Mouse (Mus musculus): ENCODE data around the gene Pianp.

Gene Pianp

DNA sequence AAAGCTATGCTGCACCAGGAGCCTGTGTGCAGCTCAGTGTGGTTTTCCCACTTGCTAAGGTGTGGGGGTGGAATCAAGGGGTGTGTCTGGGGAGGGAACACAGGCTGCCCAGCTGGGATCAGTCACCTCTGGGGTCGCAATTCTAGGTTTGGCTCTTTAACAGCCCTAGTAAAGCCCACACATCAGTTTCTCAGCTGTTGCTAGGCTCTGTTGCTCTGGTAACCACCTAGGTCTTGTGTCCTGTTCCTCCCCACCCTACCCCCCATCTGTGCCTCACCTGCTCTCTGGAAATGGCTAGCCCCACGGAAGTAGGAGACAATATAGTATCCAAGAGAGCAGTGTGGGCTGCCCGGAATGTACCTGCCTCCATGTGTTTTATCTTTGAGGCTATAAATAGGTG lies 7.2 kb downstream of the Pianp start:
- in situ Hi-C loops (cut with MboI; ENCODE audit: unreplicated experiment in 2 of 2): no loop called here

DNA sequence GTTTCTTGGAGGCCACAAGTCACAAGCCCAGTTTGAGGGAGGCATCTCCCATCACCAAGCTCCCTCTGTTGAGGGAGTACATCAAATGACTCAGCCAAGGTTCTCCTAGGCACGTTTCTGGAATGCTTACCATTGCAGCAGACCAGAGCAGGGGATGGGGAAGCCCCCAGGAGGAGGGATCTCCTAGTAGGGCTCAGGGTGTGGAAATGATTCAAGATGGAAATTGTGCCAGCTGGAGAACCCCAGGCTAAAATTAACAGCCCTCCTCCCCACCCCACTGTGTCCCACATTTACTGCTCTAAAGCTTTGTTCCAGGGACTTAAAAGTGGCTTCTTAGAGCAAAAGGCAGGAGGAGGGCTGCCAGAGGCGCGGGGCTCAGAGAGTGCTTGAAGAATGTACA lies 8.6 kb downstream of the Pianp start:
- in situ Hi-C loops (cut with MboI; ENCODE audit: unreplicated experiment in 2 of 2): loop anchor here in 1 of 2 experiments (5.0 kb wide), 1 partner anchor 37 kb away; no protein-coding TSS in a partner anchor

DNA sequence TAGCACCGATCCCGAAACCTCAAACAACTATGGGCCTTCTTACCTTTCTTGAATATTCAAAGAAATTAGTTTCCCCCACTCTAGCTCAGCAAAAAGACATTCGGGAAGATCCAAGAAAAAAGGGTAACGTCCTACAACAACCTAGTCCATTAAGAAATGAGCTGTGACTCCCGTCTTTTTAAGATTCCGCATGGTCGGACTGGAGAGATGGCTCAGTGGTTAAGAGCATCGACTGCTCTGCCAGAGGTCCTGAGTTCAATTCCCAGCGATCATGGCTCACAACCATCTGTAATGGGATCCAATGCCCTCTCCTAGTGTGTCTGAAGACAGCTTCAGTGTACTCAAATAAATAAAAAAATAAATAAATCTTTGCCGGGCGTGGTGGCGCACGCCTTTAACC lies 11.6 kb downstream of the Pianp start:
- in situ Hi-C loops (cut with MboI; ENCODE audit: unreplicated experiment in 2 of 2): loop anchor here in 1 of 2 experiments (5.0 kb wide), 1 partner anchor 34 kb away; no protein-coding TSS in a partner anchor

DNA sequence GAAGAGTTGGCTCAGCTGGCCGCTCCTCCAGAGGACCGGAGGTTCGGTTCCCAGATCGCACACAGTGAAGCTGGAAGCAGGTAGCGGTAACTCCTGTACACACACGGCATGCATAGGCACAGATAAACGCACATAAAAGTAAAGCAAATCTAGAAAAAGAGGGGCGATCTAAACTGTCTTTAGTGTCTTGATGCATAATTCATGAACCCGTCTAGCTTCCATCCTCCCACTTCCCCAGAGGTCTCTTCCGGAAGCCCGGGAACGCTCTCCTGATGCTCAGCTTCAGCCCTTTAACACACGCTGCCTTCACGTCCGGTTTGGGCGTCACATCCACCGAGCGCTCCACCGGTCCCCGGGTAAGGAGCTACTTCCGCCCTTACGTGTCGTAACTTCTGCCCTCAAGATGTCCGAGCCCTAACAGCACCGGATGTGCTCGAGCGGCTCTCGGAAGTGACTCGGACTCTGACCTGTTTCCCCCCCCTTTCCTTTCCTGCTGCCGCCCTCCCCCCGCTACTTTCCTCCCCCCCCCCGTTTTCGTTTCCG lies 12.2 kb downstream of the Pianp start:
- in situ Hi-C loops (cut with MboI; ENCODE audit: unreplicated experiment in 2 of 2): loop anchor here in 1 of 2 experiments (5.0 kb wide), 1 partner anchor 34 kb away; no protein-coding TSS in a partner anchor

DNA sequence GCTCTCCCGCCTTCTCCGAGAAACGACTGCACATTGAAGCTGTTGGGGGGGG lies 12.5 kb downstream of the Pianp start, which contains the start of gene Zfp384:
Gene Zfp384 (plus strand): TSS at position 17 of the 52 bp plus-strand sequence.
- in situ Hi-C loops (cut with MboI; ENCODE audit: unreplicated experiment in 2 of 2): loop anchor here in 1 of 2 experiments (5.0 kb wide), 1 partner anchor 33 kb away; no protein-coding TSS in a partner anchor

DNA sequence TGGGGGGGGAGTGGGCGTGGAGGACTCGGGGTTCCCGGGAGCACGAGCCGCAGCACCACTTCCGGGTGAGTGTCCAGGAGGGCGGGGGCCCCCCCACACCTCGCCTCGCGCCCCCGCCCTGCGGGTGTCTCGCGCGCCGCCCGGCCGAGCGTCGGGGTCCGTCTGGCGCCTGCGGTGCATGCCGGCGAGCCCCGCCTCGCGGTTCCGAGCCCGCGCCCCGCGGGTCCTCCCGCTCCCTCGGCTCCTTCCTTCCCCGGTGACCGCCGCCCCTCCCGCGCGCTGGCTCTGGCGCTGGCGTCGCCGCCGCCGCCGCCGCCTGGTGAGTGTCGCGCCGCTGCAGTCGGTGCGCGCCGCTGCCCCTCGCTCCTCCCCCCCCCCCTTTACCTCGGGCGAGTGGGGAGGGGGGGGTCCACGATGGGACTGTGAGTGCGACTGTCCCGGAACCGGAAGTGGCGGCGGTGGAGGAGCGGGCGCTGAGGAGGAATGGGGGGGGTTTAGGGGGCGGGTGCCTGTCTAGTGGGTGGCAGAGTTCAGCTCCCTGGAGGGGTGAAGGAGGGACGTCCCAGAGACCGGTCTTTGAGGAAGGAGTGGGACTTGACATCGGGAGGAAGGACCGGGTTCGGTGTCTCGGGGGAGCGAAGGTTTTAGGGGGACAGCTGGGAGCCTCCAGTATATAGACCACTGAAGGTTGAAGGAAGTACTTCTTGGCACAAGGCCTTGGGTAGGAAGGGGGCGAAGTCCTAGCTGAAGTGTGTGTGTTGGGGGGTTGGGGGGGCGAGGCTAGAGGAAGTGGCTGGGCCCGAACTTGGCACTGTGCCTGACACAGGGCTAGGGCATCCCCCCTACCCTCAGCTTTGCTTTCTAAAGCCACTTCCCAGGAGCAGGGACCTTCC lies 12.9 kb downstream of the Pianp start:
- in situ Hi-C loops (cut with MboI; ENCODE audit: unreplicated experiment in 2 of 2): loop anchor here in 1 of 2 experiments (5.0 kb wide), 1 partner anchor 33 kb away; no protein-coding TSS in a partner anchor

DNA sequence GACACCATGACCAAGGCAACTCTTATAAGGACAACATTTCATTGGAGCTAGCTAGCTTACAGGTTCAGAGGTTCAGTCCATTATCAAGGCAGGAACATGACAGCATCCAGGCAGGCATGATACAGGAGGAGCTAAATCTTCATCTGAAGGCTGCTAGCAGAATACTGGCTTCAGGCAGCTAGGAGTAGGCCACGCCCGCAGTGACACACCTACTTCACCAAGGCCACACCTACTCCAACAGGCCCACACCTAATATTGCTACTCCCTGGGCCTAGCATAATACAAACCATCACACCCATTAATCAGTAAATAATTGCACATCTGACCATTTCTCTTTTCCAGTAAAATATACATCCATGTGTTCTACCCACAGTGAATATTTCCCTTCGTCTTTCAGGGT lies 21.2 kb downstream of the Pianp start:
- in situ Hi-C loops (cut with MboI; ENCODE audit: unreplicated experiment in 2 of 2): no loop called here

DNA sequence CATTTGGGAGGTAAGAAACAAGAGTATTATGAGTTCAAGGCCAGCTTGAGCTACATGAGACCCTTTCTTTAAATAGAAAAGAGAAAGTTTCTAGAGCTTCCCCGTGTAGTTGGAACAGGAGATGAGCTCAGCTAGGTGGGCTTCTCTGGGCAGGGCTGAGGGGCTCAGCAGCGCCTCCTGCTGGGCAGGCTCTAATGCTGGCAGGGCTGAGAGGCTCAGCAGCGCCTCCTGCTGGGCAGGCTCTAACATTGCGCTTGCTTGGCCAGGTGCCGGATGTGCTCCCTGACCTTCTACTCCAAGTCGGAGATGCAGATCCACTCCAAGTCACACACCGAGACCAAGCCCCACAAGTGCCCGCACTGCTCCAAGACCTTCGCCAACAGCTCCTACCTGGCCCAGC lies 34.0 kb downstream of the Pianp start:
- in situ Hi-C loops (cut with MboI; ENCODE audit: unreplicated experiment in 2 of 2): loop anchor here (10.0 to 25.0 kb wide), 3 partner anchors 118 to 316 kb away; partner anchors contain the start of genes Emg1 (in 1 of the 2), Lag3 (in 1 of the 2), Phb2 (in 1 of the 2) and Ptms (in 1 of the 2)

DNA sequence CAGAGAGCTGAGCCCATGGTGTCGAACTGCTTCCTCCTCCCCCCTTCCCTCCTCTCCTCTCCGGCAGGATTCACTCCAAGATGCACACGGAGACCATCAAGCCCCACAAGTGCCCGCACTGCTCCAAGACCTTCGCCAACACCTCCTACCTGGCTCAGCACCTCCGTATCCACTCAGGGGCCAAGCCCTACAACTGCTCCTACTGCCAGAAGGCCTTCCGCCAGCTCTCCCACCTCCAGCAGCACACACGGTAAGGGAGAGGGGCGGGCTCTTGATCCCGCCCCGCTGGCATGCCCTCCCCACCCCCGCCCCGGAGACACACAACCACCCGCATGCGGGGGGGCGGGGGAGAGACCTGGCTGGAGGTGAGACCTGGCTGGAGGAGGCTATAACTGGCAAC lies 35.1 kb downstream of the Pianp start:
- in situ Hi-C loops (cut with MboI; ENCODE audit: unreplicated experiment in 2 of 2): loop anchor here (10.0 to 25.0 kb wide), 3 partner anchors 119 to 317 kb away; partner anchors contain the start of genes Emg1 (in 1 of the 2), Lag3 (in 1 of the 2), Phb2 (in 1 of the 2) and Ptms (in 1 of the 2)

DNA sequence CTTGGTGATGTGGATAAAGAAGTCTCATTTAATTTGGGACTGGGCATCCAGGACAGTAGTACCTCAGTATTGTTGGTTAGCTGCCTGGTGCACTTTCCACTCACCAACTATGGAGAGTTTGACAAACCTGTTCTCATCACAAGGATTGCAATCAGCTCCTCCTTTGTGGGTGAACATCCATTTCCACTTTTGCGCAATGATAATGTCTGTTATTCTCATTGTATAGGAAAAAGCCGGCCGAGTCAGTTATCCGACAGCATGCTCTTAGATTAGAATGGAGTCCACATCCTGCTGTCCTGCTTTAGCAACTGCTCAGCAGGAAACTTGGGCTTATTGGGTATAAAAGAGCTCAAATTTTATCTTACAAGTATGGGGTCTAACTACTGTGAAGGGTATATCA lies 42.2 kb downstream of the Pianp start:
- in situ Hi-C loops (cut with MboI; ENCODE audit: unreplicated experiment in 2 of 2): loop anchor here (10.0 to 25.0 kb wide), 3 partner anchors 126 to 324 kb away; partner anchors contain the start of genes Emg1 (in 1 of the 2), Lag3 (in 1 of the 2), Phb2 (in 1 of the 2) and Ptms (in 1 of the 2)

DNA sequence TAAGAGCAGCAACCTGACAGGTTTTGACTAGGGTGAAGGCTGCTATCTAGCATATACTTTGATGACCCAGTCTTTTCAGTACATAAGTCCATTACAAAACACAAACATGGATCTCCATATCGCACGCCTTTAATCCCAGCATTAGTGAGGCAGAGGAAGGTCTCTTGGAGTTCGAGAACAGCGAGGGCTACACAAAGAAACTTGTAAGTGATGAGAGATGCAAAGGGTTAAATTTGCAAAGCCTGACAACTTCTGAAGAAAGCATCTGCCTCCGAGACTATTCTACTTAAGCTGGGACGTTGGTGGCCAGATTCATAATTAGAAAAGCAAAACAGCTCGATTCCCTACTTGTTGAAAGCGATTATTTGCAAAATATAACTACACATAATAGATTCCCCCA lies 42.6 kb downstream of the Pianp start:
- in situ Hi-C loops (cut with MboI; ENCODE audit: unreplicated experiment in 2 of 2): loop anchor here (10.0 to 25.0 kb wide), 3 partner anchors 127 to 324 kb away; partner anchors contain the start of genes Emg1 (in 1 of the 2), Lag3 (in 1 of the 2), Phb2 (in 1 of the 2) and Ptms (in 1 of the 2)

DNA sequence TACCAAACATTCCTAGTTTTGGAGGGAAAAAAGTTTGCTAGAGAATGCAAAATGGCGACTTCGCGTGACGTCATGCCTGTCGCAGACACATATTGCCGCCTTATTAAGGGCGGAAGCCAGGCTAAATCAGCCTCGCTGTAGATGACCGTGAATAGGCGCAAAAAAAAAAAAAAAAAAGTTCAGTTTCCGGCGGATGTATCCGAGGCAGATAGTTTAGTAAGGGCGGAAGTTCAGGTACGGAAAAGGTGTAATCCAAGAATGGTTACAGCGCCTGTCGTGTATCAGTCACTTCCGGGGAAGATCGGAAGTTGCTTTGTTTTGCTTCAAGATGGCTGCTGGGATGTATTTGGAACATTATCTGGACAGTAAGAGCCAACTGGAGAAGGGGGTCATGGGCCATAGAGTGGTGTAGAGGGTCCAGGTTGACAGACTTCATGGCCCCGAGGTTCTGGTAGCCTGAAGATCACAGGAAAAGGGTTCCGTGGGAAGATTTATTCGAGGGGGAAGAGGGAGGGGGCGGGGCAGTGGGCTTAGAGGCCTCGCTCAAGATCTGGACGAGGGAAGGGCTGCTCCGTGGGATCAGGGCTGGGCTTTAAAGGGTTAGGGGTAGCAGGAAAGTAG lies 43.1 kb downstream of the Pianp start, which contains the start of gene Ing4:
Gene Ing4 (plus strand): TSS at position 228 of the 621 bp plus-strand sequence.
- in situ Hi-C loops (cut with MboI; ENCODE audit: unreplicated experiment in 2 of 2): loop anchor here (5.0 to 25.0 kb wide), 8 partner anchors 32 to 565 kb away; partner anchors contain the start of genes Emg1 (in 2 of the 2), Phb2 (in 2 of the 2), Lag3 (in 1 of the 2) and Ptms (in 1 of the 2)

DNA sequence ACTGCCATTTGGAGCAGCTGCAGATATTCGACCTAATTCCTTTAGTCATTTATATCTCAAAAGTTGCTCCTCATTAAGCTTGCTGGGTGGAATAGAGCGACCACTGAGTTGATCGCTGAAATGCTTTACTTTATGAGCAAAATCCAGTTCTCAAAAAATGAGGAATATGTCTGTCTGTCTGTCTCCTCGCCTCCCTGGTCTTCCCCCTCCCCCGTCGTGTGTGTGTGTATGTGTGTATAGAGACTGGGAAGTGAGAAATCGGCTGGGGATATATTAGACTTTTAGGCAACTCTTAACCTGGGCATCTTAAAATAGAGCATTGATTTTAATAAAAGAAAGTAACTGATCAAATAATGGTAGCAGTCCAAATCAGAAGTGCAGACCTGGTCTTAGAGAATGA lies 43.7 kb downstream of the Pianp start:
- in situ Hi-C loops (cut with MboI; ENCODE audit: unreplicated experiment in 2 of 2): loop anchor here (5.0 to 25.0 kb wide), 6 partner anchors 33 to 565 kb away; partner anchors contain the start of genes Emg1 (in 1 of the 2), Lag3 (in 1 of the 2), Phb2 (in 1 of the 2) and Ptms (in 1 of the 2)

DNA sequence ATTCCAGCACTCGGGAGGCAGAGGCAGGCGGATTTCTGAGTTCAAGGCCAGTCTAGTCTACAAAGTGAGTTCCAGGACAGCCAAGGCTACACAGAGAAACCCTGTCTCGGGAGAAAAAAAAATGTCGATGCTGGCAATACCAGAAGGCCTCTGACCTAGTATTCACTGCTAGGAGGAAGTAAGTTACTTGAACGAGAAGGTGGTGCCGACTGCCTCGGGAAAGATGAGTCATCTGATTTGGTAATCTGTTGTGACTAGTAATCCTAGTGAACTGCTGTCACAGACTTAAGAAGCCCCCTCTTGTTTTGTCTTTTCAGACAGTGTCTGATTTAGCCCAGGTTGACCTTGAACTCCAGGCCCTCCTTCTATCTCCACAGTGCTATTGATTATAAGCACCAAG lies 44.6 kb downstream of the Pianp start:
- in situ Hi-C loops (cut with MboI; ENCODE audit: unreplicated experiment in 2 of 2): loop anchor here (5.0 to 25.0 kb wide), 6 partner anchors 34 to 564 kb away; partner anchors contain the start of genes Emg1 (in 1 of the 2), Lag3 (in 1 of the 2), Phb2 (in 1 of the 2) and Ptms (in 1 of the 2)

DNA sequence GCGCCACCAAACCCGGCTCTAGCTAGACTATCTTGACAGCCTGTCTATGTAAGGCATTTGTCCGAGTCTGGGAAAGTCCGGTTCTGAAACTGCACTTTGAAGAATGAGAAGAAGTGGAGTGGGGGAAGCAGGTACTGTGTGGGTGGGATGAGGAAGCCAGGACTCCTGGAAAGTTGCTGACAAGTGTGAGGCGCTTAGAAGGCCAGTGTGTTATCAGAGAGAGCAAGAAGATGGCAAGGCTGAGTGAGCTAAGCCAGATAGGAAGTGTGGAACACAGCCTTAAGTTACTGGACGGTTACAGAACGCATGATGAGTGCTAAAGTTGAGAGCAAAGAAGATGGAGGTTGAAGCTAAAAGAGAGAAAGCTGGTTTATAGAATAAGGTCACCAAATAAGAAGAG lies 45.6 kb downstream of the Pianp start:
- in situ Hi-C loops (cut with MboI; ENCODE audit: unreplicated experiment in 2 of 2): loop anchor here (5.0 to 25.0 kb wide), 6 partner anchors 35 to 563 kb away; partner anchors contain the start of genes Emg1 (in 1 of the 2), Lag3 (in 1 of the 2), Phb2 (in 1 of the 2) and Ptms (in 1 of the 2)

DNA sequence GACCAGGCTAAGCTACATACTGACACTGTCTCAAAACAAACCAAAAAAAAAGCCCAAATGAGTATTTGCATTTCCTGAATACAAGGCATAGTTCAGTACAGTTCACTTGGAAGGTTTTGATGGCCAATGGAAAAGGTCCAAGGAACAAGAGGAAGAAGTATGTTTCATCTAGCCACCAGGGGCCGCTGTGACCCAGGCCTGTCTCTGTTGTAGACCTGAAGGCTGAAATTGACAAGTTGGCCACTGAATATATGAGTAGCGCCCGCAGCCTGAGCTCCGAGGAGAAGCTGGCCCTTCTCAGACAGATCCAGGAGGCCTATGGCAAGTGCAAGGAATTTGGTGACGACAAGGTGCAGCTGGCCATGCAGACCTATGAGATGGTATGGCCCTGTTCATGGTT lies 50.2 kb downstream of the Pianp start:
- in situ Hi-C loops (cut with MboI; ENCODE audit: unreplicated experiment in 2 of 2): loop anchor here (5.0 to 25.0 kb wide), 4 partner anchors 36 to 558 kb away; partner anchors contain the start of genes Lag3 (in 1 of the 2) and Ptms (in 1 of the 2)

DNA sequence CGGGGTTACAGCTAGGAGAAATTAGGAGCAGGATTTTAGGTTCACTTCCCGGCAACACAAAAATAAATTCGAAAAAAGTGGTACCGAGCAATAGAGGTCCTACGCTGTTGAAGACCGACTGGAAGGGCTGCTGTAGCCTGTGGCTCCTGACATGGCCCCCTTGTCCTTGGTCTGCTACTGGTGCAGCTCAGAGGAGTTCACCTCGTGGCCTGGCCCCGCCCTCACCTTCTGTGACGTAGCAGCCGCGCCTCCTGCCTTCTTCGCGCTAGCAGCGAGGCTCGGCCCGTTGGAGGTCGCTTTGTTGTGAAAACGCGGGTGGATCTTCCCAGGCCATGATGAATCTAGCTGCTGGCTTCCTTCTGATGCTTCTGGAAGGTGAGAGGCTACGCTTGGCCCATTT lies 53.2 kb downstream of the Pianp start, which contains the start of gene Acrbp:
Gene Acrbp (plus strand): TSS at position 12 of the 400 bp plus-strand sequence.
- in situ Hi-C loops (cut with MboI; ENCODE audit: unreplicated experiment in 2 of 2): loop anchor here (5.0 to 25.0 kb wide), 4 partner anchors 33 to 555 kb away; partner anchors contain the start of genes Lag3 (in 1 of the 2) and Ptms (in 1 of the 2)

DNA sequence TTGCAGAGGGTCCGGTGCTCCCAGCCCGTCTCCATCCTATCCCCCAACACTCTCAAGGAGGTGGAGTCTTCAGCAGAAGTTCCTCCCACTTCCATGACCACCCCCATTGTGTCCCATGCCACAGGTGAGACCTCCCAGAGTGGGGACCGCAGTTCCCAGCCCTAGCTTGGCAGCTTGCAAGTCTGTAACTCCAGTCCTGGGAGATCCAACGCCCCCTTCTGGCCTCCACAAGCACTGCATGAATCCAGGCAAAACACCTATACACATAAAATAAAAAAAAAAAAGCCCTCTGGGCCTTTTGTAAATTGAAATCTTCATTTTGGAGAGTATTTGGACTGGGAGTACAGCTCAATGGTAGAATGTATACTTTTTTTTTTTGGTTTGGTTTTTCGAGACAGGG lies 54.7 kb downstream of the Pianp start:
- in situ Hi-C loops (cut with MboI; ENCODE audit: unreplicated experiment in 2 of 2): no loop called here

Measured in v-Abl transformed pro-B cells (cell line).